Mouse (Mus musculus) heart, adult 11 months (tissue): ENCODE data around the gene Cdrt4.

Source experiments
- DNase-seq: peaks from one replicate; pipeline ENCODE4 v3.0.0; 2022

Cdrt4 gene

DNA sequence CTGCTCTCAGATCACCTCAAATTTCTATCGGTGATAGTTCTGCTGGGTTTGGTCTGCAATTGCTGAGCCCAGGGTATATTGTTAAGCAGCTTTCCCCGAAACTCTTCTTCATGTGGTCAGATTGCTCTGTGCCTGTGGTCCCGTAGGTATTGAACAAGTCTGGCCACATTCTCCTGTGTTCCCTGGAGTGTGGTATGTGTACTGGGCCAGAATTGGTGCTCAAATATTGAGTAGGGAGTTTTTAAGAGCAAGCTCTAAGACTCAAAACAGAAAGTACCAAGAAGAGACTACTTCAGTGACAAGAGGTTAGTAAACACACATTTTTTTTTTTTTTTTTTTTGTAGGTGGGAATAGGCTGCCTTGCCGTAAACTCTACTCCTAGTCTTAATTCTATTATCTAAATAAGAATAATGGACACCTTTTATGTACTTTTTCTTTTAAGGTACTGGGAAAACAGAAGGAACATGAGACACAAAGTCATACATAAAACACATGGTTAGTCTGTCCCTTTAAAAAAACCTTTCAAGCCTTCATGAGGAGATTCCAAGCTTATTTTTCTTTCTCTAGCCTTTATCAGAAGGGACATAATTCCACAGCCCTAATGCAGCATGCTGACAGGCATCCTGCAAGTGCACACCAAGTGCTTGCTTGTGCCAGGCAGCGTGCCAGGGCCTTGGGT, 46.2 kb downstream of the Cdrt4 start:
- DNase-seq: no peak

DNA sequence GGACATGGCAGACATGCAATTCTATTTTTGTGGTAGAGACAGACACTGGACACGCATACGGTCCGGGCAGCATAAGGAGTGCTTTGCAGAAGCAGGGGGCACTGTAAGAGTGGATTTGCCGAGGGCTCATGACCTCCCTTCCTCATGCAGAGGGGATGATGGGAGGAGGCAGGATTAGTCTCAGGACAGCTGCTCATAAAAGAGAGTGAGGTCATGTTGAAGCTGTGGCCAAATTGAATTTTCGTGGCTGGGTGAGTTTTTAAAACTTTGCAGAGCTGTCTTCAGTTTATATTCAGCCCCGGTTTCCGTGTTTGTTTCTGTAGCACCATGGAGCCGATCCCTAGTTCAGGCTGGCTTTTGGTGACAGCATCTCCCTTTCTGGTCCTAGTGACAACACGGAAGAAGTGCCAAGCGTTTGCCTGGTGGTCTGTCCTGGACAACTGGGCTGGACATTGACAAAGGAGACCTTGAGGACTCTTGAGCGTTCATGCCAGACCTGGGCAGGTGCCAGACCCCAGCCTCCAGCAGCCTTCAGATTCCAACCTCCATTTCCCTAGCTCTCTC, 46.8 kb downstream of the Cdrt4 start:
- peak; percentile 98 for DNase-seq

DNA sequence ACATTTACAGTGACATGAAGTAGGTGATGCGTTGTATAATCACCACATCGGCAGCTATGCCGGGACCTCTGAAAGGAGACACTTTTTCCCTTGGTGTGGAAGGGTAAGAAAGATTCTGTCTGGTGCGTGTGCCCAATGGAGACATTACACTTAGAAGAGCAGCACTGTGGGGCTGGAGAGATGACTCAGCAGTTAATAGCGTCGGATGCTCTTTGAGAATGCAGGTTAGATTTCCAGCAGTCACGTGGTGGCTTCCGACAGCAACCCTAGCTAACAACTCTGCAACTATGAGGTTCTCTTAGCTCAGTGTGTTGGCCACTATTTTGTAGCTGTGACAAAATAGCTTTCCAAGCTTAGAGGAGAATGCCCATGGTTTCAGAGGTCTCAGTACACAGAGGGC, 49.1 kb downstream of the Cdrt4 start:
- DNase-seq: no peak

DNA sequence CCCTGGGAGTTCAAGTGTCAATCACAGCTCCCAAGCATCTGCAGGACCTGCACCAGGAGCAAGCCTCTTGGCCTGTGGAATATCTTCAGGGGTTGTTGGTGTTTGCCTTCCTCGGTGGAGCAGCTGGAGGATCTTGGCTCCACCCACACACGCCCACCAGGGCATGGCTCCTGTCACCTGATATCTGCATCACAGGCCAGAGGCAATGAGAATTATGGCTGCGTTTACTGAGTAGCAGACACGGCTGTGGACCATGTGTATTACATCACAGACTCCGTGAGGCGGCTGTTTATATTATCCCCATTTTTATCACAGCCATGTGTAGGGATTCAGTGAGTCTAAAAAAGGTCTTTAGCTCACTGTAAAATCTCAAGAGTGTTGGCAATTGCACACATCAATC, 53.6 kb downstream of the Cdrt4 start:
- peak; percentile 85 for DNase-seq

DNA sequence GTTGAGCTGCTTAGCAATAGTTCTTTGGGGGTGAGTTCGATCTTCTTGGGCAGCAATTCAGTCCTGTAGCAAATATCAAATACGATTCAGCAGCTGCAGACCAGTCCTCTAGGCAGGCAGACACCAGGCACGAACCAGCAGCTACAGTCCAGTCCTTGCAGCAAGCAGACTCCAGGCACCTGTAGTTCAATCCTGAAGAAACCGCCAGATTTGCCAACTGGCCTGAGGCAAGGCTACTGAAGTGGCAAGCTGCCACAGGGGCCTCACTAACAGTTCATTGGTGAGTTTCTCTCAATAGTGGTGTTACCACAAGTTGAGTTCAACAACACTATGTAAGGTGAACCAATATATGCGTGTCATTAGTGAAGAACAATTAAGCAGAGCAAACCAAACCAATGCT, 56.4 kb downstream of the Cdrt4 start:
- peak; percentile 59 for DNase-seq

DNA sequence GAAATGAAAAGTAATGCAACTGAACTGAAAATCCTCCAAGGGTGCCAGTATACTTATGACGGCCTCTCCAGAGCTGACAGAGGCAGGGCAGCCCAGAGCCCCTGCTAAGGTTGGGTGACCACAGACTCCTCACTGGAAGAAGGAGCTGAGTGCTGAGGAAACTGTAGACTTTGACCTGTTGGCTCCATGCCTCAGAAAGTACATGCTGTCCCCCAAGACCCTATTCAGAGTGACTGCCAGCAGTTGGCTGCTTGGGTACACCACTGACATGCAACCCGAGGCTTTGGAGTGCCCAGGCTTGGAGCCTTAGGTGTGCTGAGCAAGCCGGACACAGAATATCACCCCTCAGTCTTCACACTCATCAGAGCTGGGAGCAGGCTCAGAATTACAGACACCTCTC, 57.0 kb downstream of the Cdrt4 start:
- peak; percentile 87 for DNase-seq

DNA sequence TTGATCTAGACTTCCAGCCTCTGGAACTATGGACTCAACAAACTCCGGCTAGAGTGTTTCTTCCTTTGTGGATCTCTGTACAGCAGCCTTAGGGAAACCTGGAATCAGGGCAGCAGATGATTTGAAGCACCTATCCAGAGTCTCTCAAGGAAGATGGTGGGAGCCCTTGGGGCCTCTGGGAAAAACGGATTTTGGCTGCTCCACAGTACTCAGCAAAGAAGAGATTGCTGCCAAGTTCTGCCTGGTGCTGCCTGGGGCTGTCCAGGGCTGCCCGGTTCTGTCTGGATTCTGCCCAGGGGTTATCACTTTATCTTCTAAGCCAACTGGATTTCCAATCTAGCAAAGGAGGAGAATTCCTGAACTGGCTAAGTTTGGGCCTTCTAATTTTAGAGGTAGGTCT, 58.8 kb downstream of the Cdrt4 start:
- peak; percentile 62 for DNase-seq

DNA sequence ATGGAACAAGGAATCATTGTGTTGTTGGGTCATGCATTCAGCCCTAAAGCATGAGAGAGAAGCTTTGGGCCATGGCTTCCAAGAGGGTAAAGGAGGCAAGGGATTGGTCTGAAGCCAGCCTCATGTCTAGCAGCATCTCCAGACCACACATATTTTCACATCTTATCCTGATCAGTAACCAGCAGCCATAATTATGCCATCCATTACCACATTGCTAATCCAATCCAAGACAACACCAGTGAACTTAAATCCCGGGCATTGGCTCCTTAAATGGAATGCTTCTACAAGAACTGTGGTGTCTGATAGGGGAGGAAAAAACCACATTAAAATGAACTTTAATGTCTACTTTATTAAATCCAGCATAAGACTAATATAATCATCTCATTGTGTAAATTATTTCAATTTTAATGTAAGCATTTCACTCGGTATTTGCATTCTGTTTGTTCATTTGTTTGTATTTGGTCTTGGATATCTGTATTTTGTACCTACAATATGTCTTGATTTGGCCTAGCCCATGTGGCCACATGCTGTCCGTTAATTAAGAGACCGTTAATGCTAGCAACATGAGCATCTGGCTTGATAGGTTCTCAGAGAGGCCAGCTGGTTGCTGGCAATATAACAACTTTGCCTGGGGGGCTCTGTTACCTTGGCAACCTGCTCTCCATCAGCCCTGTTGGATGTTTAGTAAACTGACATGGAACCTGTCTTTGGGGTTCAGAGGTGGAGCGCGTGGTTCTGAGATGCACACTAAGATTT, 66.5 kb downstream of the Cdrt4 start:
- DNase-seq: peak; percentile 76

DNA sequence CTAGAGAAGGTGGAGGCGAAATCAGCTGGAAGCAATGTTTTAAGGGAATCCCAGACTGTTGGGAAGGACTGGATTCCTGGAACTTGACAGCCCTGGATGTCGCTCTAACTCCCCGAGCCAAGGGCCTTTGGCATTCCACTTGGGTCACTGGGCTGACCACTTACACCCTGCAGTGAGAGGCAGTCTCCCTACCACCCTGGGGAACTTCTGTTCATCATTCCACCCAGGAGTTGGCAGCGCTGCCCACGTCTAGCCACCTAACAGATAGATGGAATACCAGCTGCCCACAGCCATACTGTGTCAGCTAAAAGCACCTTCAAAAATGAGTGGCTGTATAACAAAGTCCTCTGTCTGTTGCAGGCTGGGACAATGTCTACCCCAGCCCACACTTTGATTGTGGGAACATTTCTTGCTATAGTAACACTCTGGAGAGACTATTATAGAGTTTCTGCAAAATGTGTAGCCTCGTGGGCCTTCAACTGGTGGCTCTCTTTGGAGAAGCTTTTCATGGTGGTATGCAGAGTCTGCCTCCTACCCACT, 67.2 kb downstream of the Cdrt4 start:
- DNase-seq: peak; percentile 91

DNA sequence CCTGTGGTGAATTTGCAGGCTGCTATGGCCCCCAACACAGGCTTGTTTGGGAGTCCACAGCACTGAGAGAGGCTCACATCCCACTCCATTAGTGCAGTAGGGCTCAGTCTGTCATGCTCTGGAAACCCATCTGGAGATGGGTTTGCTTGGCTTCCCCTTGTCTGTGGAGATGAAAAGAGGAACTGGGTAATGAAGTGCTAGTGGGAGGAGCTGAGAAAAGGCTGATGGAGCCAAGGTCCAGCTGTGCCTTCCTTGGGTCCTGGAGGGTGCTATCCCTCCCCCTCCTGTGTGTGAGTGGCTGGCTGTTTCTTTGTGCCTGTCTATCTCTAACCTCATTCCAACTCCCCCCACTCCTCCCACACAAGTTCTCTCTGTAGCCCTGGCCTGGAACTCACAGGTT, 69.6 kb downstream of the Cdrt4 start:
- peak; percentile 98 for DNase-seq

DNA sequence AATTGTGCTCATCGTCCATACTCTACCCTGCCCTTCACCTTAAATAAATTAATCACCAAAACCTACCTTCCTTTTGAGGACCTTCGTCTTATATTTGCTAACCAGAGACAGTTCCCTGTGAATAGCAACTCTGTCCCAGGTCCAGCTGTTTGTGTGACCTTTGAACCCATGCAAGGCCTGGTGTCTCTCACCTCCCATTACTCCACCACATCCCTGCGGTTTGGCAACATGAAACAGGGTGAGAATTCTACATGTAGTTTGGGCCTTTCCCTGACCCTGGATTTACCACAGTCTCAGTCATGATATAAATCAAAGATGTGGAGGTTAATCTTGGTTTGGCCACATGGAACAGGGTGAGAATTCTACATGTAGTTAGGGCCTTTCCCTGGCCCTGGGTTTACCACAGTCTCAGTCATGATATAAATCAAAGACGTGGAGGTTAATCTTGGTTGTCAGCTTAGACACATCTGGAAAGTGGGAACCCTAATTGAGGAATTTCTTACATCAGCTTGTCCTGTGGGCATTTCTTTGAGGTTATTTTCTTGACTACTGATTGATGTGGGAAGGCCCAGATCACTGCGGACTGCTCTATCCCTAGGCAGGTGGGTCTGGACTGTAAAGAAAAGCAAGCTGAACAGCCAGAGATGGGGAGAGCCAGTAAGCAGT, 70.3 kb downstream of the Cdrt4 start:
- DNase-seq: no peak

DNA sequence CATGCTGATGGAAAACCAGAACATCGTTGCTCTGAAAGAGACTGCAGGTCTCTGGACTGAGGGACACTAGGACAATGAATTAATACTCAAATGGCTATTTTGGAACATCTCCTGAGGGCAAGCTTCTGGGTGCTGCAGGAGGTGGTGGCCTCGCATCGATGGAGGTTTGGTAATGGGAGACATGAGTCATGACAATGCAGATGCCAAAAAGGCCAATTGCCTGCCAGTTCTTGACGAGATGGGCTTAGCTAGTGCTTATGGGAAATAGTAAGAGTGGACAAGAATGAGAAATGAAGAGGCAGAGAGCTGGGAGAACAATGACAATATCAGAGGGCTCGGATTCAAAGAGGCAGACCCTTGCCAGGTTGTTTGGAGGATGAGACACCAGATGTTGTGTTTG, 72.5 kb downstream of the Cdrt4 start:
- peak; percentile 95 for DNase-seq

DNA sequence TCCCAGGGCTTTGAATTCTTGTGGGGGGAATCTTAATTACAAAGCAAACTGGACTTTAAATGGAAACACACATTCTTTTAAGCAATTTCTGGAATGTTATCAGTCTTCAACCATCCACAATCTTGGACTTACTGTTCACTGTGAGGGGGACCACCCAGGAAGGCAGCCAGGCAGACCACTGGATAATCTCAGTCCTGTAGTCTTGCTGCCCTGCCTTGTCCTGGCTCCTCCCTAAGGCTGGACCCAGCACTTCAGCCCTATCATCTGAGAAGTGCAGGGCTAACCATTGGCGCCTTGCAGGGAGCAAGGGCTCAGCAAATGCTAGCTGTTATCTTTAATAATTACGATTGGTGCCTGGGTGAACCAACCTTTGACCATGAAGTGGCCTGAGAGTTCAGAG, 73.1 kb downstream of the Cdrt4 start:
- peak; percentile 93 for DNase-seq

DNA sequence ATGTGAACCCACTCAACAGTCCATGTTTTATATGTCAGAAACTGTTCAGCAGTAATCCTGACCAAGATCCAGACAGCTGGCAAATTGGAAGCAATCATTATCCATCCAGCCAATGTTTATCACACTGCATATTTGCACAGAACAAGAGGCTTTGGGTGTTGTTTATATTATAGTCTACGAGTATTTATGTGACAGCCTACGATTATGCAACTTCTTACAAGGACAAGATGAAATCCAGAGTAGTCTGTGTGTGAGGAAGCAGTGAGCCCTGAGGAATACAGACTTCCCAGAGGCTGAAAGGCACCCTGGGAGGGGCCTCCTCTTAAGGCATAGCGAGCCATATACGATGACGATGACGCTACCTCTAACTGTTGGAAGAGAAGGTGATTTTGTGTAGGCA, 74.5 kb downstream of the Cdrt4 start:
- DNase-seq: peak; percentile 94

DNA sequence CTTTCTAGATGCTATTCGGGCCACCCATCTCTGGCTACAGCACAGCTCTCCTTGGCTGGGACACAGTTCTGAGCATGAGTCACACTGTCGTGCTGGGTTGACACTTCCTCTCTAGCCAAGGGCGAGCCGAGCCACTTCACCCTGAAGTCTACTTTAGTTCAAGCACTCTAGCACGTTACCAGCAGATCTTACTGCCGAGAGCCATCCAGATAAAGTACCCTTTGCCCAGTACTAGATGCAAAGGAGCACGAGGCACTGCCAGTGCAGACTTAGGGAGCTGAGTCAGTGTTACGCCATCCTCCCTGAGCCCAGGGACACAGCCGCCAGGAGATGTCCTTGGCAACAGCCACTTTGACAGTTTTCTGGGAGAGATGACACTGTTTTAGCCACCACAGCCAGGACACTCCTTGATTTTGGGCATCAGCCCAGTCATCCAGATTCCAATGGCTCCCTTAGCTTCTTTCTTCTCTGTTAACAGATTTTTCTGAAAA, 75.7 kb downstream of the Cdrt4 start:
- DNase-seq: peak; percentile 98

DNA sequence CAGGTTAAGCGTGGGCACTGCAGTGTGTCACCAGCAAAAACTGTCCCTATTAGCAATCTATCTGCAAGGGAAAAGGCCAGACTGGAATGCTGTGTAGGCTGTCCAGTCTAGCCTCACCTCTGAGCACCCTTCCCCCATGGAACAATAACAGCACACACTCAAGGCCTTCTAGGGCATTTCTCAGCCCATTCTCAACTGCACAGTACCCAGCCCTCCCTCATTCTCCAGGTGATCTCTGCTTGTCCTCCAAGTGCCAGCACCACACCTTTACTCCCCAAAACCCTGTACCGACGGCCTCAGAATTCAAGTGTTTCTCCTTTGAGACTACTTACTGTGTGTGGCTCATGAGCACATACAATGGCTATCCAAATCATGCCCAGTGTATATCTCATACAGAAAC, 77.1 kb downstream of the Cdrt4 start:
- DNase-seq: no peak

DNA sequence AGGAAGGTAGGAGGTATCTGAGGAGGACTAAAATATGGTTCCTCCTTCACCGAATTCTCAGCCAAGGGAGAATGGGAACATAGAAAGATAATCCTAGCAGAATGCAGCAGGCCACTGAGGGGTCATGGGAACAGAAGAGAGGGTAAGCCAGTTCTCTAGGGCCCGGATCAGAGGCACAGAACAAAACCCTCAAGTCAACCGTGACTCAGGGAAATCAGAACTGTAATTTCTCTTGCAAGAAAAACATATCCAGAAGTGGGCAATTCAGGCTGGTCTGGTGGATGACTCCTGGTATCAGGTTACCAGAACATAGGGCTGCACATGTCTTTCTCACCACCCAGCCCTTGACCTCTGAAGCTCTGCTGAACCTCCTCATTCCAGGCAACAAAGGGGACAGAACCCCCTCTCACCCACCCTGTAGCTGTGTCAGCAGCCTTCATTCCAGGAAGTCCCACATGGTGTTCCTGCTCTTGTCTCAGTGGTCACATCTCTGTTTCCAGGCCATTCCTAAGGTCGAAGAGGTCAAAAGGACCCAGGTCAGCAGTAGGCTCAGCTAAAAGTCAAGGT, 78.2 kb downstream of the Cdrt4 start:
- DNase-seq: peak; percentile 91

DNA sequence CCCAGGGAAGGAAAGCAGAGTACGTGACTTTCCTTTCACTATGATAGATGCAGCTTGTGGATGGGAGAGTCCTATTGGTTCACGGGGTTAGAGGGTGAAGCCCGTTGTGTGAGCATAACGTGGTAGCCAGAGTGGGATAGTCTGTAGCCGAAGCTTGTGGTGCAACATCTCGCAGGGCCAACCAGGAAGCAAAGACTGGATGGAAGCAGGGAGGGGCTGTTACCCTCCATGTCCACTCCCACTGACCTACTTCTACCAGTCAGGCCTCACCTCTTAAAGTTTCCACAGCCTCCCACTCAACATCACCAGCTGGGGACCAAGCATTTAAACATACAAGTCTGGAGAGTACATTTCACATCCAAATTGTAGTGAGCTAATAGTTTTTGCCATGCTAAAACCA, 78.7 kb downstream of the Cdrt4 start:
- DNase-seq: peak; percentile 96

DNA sequence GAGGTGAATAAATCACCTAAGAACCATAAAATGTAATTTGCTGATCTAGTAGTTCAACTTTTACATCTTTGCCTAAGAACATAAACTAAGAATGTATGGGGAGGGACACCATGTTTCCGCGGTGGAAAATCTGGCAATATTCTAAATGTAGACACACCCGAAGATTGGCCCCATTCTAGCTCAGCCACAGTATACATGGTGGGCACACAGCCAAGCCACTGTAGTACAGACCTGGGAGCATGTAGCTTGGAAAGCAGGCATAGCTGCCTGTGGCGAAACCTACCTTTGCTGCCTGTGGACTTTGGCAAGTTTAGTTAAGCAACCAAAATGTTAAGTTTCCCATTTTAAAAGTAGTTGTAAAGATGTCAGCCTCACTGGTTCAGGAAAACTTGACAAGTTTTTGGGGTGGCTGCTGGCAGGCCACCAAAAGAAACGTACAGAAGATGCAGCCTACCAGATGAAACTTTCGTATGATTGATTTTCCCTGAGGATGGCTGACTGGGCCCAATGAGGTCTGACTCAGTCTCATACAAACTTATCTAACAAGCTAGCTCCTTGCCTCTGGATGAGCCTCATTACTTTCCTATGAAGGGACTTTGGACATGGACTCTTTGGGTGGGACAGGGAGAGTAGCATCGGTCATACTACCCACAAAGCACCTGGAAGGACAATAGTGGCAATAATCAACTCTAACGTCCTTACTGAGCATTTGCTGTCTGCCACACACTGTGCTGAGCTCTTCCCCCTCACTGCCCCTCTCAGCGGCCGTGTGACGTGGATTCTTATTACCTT, 84.6 kb downstream of the Cdrt4 start:
- DNase-seq: peak; percentile 77

DNA sequence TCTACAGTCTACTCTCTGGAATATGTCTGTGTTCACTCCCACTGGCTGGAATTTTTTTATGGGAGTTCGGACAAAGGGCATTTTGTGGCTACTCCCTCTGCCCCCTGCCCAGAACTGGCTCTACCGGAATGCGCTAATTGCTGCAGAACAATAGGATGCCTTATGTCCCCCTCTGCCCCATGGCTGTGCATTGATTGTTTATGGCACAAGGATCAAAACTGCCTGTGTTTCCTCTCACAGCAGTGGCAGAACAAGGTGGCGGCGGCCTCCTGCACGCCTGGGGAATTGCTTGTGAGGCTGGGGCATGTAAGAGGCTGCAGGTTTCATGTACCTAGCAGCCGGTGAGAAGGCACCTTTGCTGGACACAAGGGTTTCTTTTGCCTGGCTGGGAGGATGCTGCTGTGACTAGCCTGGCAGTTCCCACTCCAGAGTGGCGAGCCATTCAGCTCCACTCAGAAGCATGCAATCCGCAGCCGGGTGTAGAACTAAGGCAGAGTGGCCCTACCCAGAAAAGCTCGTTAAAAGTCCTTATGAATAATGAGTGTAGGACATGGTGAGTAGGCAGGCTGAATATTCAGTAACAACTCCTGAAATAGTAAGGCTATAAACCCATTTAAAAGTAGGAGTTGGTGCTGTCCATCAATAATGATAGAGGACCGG, 89.1 kb downstream of the Cdrt4 start:
- DNase-seq: peak; percentile 80
